ENCODE assay signal across 14 mouse cellular contexts in genomic region chr11:97824895-97825294, GRCm38 (mm10). TPM values are rescaled to one million over a fixed set of nuclear protein-coding genes. Genes with fewer than 3 reads are reported as not detected.
A peak's percentile ranks its signal among the peaks of the same experiment; 100 is the strongest.
DNase-seq lines count a peak whose midpoint lies in the region; ATAC-seq and TF ChIP-seq lines count a peak whose summit lies in the region.
"Had no signal": no experiment of that assay in that cellular context is flagged by ENCODE, and none has a peak within 500 bp of the region (broad histone marks: within the 10 kb centered on the region; RNA-seq: fewer than 3 reads in every experiment).

No protein-coding gene starts in this region.

- H3K9me3 ChIP-seq in embryonic facial prominence, embryonic 14.5 days (ENCODE audit: control insufficient read depth, low read length), result no peaks in the 10 kb centered on the region
- H3K9me3 ChIP-seq in embryonic facial prominence, embryonic 10.5 days, result no peaks in the 10 kb centered on the region
- H3K9me3 ChIP-seq in stomach, embryonic 15.5 days, result no peaks in the 10 kb centered on the region
- H3K9me3 ChIP-seq in stomach, postnatal 0 days (ENCODE audit: control insufficient read depth, low read length), result no peaks in the 10 kb centered on the region
- no peaks in the 10 kb centered on the region for H3K9me3 ChIP-seq in neural tube, embryonic 15.5 days (replicated peaks)
- H3K9me3 ChIP-seq: liver, embryonic 15.5 days had no signal

- peak overlapping the region; percentile 27; the same call in 1 of the 2 replicates for H3K9ac ChIP-seq in embryonic facial prominence, embryonic 14.5 days (ENCODE audit: low read depth, low read length)
- H3K9ac ChIP-seq in stomach, embryonic 15.5 days, result no peak overlapping the region
- no peak overlapping the region for H3K9ac ChIP-seq in stomach, postnatal 0 days (ENCODE audit: low read length)
- no peak overlapping the region for H3K9ac ChIP-seq in neural tube, embryonic 15.5 days (replicated peaks)
- H3K9ac ChIP-seq: liver, embryonic 15.5 days had no signal

- no peak for TF ChIP-seq CTCF in left cerebral cortex, adult 2 months (IDR thresholded peaks at IDR 0.05)
- no peak for TF ChIP-seq CTCF in stomach, postnatal 0 days (IDR thresholded peaks at IDR 0.05; ENCODE audit: low read depth)

- H3K27me3 ChIP-seq in embryonic facial prominence, embryonic 14.5 days (replicated peaks; ENCODE audit: control insufficient read depth, insufficient read depth, low read length), result no peaks in the 10 kb centered on the region
- H3K27me3 ChIP-seq in embryonic facial prominence, embryonic 10.5 days (replicated peaks; ENCODE audit: low read depth, poor library complexity, severe bottlenecking), result no peaks in the 10 kb centered on the region
- H3K27me3 ChIP-seq in stomach, embryonic 15.5 days (replicated peaks), result no peaks in the 10 kb centered on the region
- H3K27me3 ChIP-seq in stomach, postnatal 0 days (ENCODE audit: control insufficient read depth, insufficient read depth, low read length), result no peaks in the 10 kb centered on the region
- no peaks in the 10 kb centered on the region for H3K27me3 ChIP-seq in neural tube, embryonic 15.5 days (replicated peaks)
- H3K27me3 ChIP-seq: liver, embryonic 15.5 days had no signal

- intact Hi-C loops in left cerebral cortex, adult 2 months (cut with DNase I), result no loop called here
- intact Hi-C loops in left cerebral cortex, postnatal 14 days (cut with DNase I), result no loop called here

- no peak overlapping the region for H3K27ac ChIP-seq in embryonic facial prominence, embryonic 14.5 days (replicated peaks; ENCODE audit: low read depth, low read length)
- H3K27ac ChIP-seq in embryonic facial prominence, embryonic 10.5 days (replicated peaks), result no peak overlapping the region; the same call in 1 of the 2 replicates
- peak overlapping the region; percentile 69 for H3K27ac ChIP-seq in left cerebral cortex, adult 2 months
- H3K27ac ChIP-seq in stomach, embryonic 15.5 days, result peak overlapping the region; percentile 16; the same call in 1 of the 2 replicates
- no peak overlapping the region for H3K27ac ChIP-seq in stomach, postnatal 0 days (replicated peaks)
- peak overlapping the region; percentile 24; the same call in 1 of the 2 replicates for H3K27ac ChIP-seq in neural tube, embryonic 15.5 days (replicated peaks)
- H3K27ac ChIP-seq: liver, embryonic 15.5 days had no signal

- H3K4me1 ChIP-seq in embryonic facial prominence, embryonic 14.5 days (ENCODE audit: control insufficient read depth, insufficient read depth, low read length), result no peaks in the 10 kb centered on the region
- peaks cover 27% of the 10 kb centered on the region for H3K4me1 ChIP-seq in embryonic facial prominence, embryonic 10.5 days
- H3K4me1 ChIP-seq in stomach, embryonic 15.5 days, result peaks cover 18% of the 10 kb centered on the region; the same call in 1 of the 2 replicates
- no peaks in the 10 kb centered on the region for H3K4me1 ChIP-seq in stomach, postnatal 0 days (replicated peaks; ENCODE audit: control insufficient read depth, insufficient read depth)
- H3K4me1 ChIP-seq in neural tube, embryonic 15.5 days, result peaks cover 26% of the 10 kb centered on the region

- peaks cover 75% of the 10 kb centered on the region for H3K36me3 ChIP-seq in embryonic facial prominence, embryonic 14.5 days (ENCODE audit: control insufficient read depth, insufficient read depth, low read length)
- peaks cover 90% of the 10 kb centered on the region for H3K36me3 ChIP-seq in embryonic facial prominence, embryonic 10.5 days (replicated peaks)
- peaks cover 39% of the 10 kb centered on the region for H3K36me3 ChIP-seq in stomach, embryonic 15.5 days
- H3K36me3 ChIP-seq in stomach, postnatal 0 days (ENCODE audit: control insufficient read depth, insufficient read depth, low read length), result peaks cover 19% of the 10 kb centered on the region
- peaks cover 59% of the 10 kb centered on the region for H3K36me3 ChIP-seq in neural tube, embryonic 15.5 days

- TF ChIP-seq EP300 in stomach, postnatal 0 days (optimal IDR thresholded peaks at IDR 0.05), result no peak

- DNase-seq in embryonic facial prominence, embryonic 14.5 days (ENCODE audit: low spot score), result no peak
- DNase-seq in embryonic facial prominence, embryonic 10.5 days (ENCODE audit: low spot score), result no peak
- no peak for DNase-seq in left cerebral cortex, adult 2 months (ENCODE audit: extremely low spot score in 1 of 2, low spot score in 2 of 2)
- DNase-seq in left cerebral cortex, postnatal 14 days (ENCODE audit: low spot score in 2 of 2), result no peak
- DNase-seq in stomach, postnatal 0 days (ENCODE audit: low spot score), result no peak
- no peak for DNase-seq in heart, adult 11 months
- DNase-seq: cerebellum, postnatal 25 days; kidney, adult 11 months; kidney, postnatal 36 days had no signal

- WGBS in embryonic facial prominence, embryonic 14.5 days, result 74% methylated on average over 5 of the region's 6 CpGs
- 84% methylated on average over 6 of the region's 6 CpGs for WGBS in embryonic facial prominence, embryonic 10.5 days
- 66% methylated on average over 6 of the region's 6 CpGs for WGBS in stomach, embryonic 15.5 days
- 66% methylated on average over 6 of the region's 6 CpGs for WGBS in stomach, postnatal 0 days
- WGBS in neural tube, embryonic 15.5 days, result 75% methylated on average over 6 of the region's 6 CpGs

- no peak for ATAC-seq in embryonic facial prominence, embryonic 14.5 days (ENCODE audit: low read depth)
- no peak for ATAC-seq in stomach, embryonic 15.5 days (ENCODE audit: insufficient read depth, low FRiP score, low read depth)
- ATAC-seq in stomach, postnatal 0 days (ENCODE audit: low FRiP score, low TSS enrichment), result no peak
- 0 out of 2 replicates have a peak, but pooled peaks have one; percentile 59 for ATAC-seq in neural tube, embryonic 15.5 days (ENCODE audit: low FRiP score)

- no peak overlapping the region for H3K4me3 ChIP-seq in embryonic facial prominence, embryonic 14.5 days (ENCODE audit: low read depth, low read length)
- no peak overlapping the region for H3K4me3 ChIP-seq in embryonic facial prominence, embryonic 10.5 days
- no peak overlapping the region for H3K4me3 ChIP-seq in left cerebral cortex, adult 2 months
- H3K4me3 ChIP-seq in stomach, embryonic 15.5 days (replicated peaks), result no peak overlapping the region
- H3K4me3 ChIP-seq in stomach, postnatal 0 days (ENCODE audit: low read depth, low read length), result no peak overlapping the region
- no peak overlapping the region for H3K4me3 ChIP-seq in neural tube, embryonic 15.5 days (replicated peaks)
- H3K4me3 ChIP-seq: erythroblast, embryonic 14.5 days; liver, embryonic 15.5 days had no signal

- no peak overlapping the region for H3K4me2 ChIP-seq in embryonic facial prominence, embryonic 14.5 days (ENCODE audit: low read depth, low read length)
- no peak overlapping the region for H3K4me2 ChIP-seq in stomach, embryonic 15.5 days
- H3K4me2 ChIP-seq in stomach, postnatal 0 days (replicated peaks; ENCODE audit: low read depth), result no peak overlapping the region
- H3K4me2 ChIP-seq in neural tube, embryonic 15.5 days, result no peak overlapping the region
- H3K4me2 ChIP-seq: liver, embryonic 15.5 days had no signal

RNA-seq across cellular contexts. Expression of gene B230217C12Rik, which starts 15.7 kb away (rescaled TPM):
- polyA plus RNA-seq in embryonic facial prominence, embryonic 14.5 days (2014; fragmentation: Nextera tagmentation; extraction: Ambion mirVana), result 7.0 and 7.5 TPM in 2 replicates
- 14.0 and 16.0 TPM in 2 replicates for polyA plus RNA-seq in embryonic facial prominence, embryonic 10.5 days (2016; fragmentation: Nextera tagmentation; extraction: Ambion mirVana)
- 10 to 100 TPM; 77.6 to 78.9 TPM for total RNA-seq in left cerebral cortex, adult 2 months (2021)
- 10 to 100 TPM; 48.5 to 52.8 TPM for total RNA-seq in left cerebral cortex, postnatal 14 days (2021)
- polyA plus RNA-seq in stomach, embryonic 15.5 days (2015; fragmentation: Nextera tagmentation; extraction: Ambion mirVana), result 4.0 and 5.7 TPM in 2 replicates
- 1.1 and 1.9 TPM in 2 replicates for polyA plus RNA-seq in stomach, postnatal 0 days (2015; fragmentation: Nextera tagmentation; extraction: Ambion mirVana)
- polyA plus RNA-seq in neural tube, embryonic 15.5 days (2015; fragmentation: Nextera tagmentation; extraction: Ambion mirVana), result 41.8 and 47.2 TPM in 2 replicates
- total RNA-seq: MEL had no signal
- polyA plus RNA-seq: erythroblast, embryonic 14.5 days had no signal

RNA-seq across cellular contexts. Expression of gene Lasp1, which starts 26.1 kb away (rescaled TPM):
- 88.6 and 96.3 TPM in 2 replicates for polyA plus RNA-seq in embryonic facial prominence, embryonic 14.5 days (2014; fragmentation: Nextera tagmentation; extraction: Ambion mirVana)
- 90.5 and 98.7 TPM in 2 replicates for polyA plus RNA-seq in embryonic facial prominence, embryonic 10.5 days (2016; fragmentation: Nextera tagmentation; extraction: Ambion mirVana)
- 100 to 1,000 TPM; 174 to 191 TPM for total RNA-seq in left cerebral cortex, adult 2 months (2021)
- 100 to 1,000 TPM; 189 to 204 TPM for total RNA-seq in left cerebral cortex, postnatal 14 days (2021)
- 112 and 122 TPM in 2 replicates for polyA plus RNA-seq in stomach, embryonic 15.5 days (2015; fragmentation: Nextera tagmentation; extraction: Ambion mirVana)
- 84.0 and 90.1 TPM in 2 replicates for polyA plus RNA-seq in stomach, postnatal 0 days (2015; fragmentation: Nextera tagmentation; extraction: Ambion mirVana)
- polyA plus RNA-seq in neural tube, embryonic 15.5 days (2015; fragmentation: Nextera tagmentation; extraction: Ambion mirVana), result 136 and 143 TPM in 2 replicates

RNA-seq across cellular contexts. Expression of gene Rpl23, which starts 42.7 kb away (rescaled TPM):
- polyA plus RNA-seq in embryonic facial prominence, embryonic 14.5 days (2014; fragmentation: Nextera tagmentation; extraction: Ambion mirVana), result 712 and 810 TPM in 2 replicates
- polyA plus RNA-seq in embryonic facial prominence, embryonic 10.5 days (2016; fragmentation: Nextera tagmentation; extraction: Ambion mirVana), result 481 and 487 TPM in 2 replicates
- 100 to 1,000 TPM; 326 to 327 TPM for total RNA-seq in left cerebral cortex, adult 2 months (2021)
- 100 to 1,000 TPM; 342 to 343 TPM for total RNA-seq in left cerebral cortex, postnatal 14 days (2021)
- polyA plus RNA-seq in stomach, embryonic 15.5 days (2015; fragmentation: Nextera tagmentation; extraction: Ambion mirVana), result 502 and 526 TPM in 2 replicates
- polyA plus RNA-seq in stomach, postnatal 0 days (2015; fragmentation: Nextera tagmentation; extraction: Ambion mirVana), result 585 and 586 TPM in 2 replicates
- 314 and 372 TPM in 2 replicates for polyA plus RNA-seq in neural tube, embryonic 15.5 days (2015; fragmentation: Nextera tagmentation; extraction: Ambion mirVana)

RNA-seq across cellular contexts. Expression of gene 1700001P01Rik, which starts 49.2 kb away (rescaled TPM):
- not detected in 2 replicates for polyA plus RNA-seq in embryonic facial prominence, embryonic 14.5 days (2014; fragmentation: Nextera tagmentation; extraction: Ambion mirVana)
- 0.85 and 1.1 TPM in 2 replicates for polyA plus RNA-seq in embryonic facial prominence, embryonic 10.5 days (2016; fragmentation: Nextera tagmentation; extraction: Ambion mirVana)
- 1 to 10 TPM in 1 of 2 experiments, not detected in 1; 1.0 TPM for total RNA-seq in left cerebral cortex, adult 2 months (2021)
- 1 to 10 TPM in 1 of 2 experiments, not detected in 1; 1.0 TPM for total RNA-seq in left cerebral cortex, postnatal 14 days (2021)
- polyA plus RNA-seq in stomach, embryonic 15.5 days (2015; fragmentation: Nextera tagmentation; extraction: Ambion mirVana), result 0.37 and 0.60 TPM in 2 replicates
- polyA plus RNA-seq in stomach, postnatal 0 days (2015; fragmentation: Nextera tagmentation; extraction: Ambion mirVana), result not detected in 2 replicates
- 0.63 and 0.88 TPM in 2 replicates for polyA plus RNA-seq in neural tube, embryonic 15.5 days (2015; fragmentation: Nextera tagmentation; extraction: Ambion mirVana)
- polyA plus RNA-seq: erythroblast, embryonic 14.5 days; liver, embryonic 15.5 days had no signal

RNA-seq across cellular contexts. Expression of gene Cwc25, which starts 58.5 kb away (rescaled TPM):
- polyA plus RNA-seq in embryonic facial prominence, embryonic 14.5 days (2014; fragmentation: Nextera tagmentation; extraction: Ambion mirVana), result 10.3 and 11.8 TPM in 2 replicates
- polyA plus RNA-seq in embryonic facial prominence, embryonic 10.5 days (2016; fragmentation: Nextera tagmentation; extraction: Ambion mirVana), result 22.0 and 24.2 TPM in 2 replicates
- 10 to 100 TPM; 19.5 to 21.3 TPM for total RNA-seq in left cerebral cortex, adult 2 months (2021)
- total RNA-seq in left cerebral cortex, postnatal 14 days (2021), result 10 to 100 TPM; 20.3 to 21.3 TPM
- 14.8 and 16.8 TPM in 2 replicates for polyA plus RNA-seq in stomach, embryonic 15.5 days (2015; fragmentation: Nextera tagmentation; extraction: Ambion mirVana)
- 9.0 TPM in 2 replicates for polyA plus RNA-seq in stomach, postnatal 0 days (2015; fragmentation: Nextera tagmentation; extraction: Ambion mirVana)
- 16.2 and 16.4 TPM in 2 replicates for polyA plus RNA-seq in neural tube, embryonic 15.5 days (2015; fragmentation: Nextera tagmentation; extraction: Ambion mirVana)

Comparison
In these comparisons a context has a peak if more than half of its experiments do, and no peak if none do; other contexts are left out.
1. H3K27ac ChIP-seq: peak in left cerebral cortex, adult 2 months (single experiment), stomach, embryonic 15.5 days (single experiment) and neural tube, embryonic 15.5 days (single experiment); none in embryonic facial prominence, embryonic 14.5 days (single experiment), embryonic facial prominence, embryonic 10.5 days (single experiment) and stomach, postnatal 0 days (single experiment).